Mouse (Mus musculus) spleen, adult 18-20 months (tissue): ENCODE data around the gene Trim3.

Experiments
- DNase-seq, 2 experiments: peaks; one replicate each; pipeline ENCODE4 v3.0.0; 2022; ENCODE audit warnings: mixed read lengths in 2 of 2

Gene Trim3

DNA sequence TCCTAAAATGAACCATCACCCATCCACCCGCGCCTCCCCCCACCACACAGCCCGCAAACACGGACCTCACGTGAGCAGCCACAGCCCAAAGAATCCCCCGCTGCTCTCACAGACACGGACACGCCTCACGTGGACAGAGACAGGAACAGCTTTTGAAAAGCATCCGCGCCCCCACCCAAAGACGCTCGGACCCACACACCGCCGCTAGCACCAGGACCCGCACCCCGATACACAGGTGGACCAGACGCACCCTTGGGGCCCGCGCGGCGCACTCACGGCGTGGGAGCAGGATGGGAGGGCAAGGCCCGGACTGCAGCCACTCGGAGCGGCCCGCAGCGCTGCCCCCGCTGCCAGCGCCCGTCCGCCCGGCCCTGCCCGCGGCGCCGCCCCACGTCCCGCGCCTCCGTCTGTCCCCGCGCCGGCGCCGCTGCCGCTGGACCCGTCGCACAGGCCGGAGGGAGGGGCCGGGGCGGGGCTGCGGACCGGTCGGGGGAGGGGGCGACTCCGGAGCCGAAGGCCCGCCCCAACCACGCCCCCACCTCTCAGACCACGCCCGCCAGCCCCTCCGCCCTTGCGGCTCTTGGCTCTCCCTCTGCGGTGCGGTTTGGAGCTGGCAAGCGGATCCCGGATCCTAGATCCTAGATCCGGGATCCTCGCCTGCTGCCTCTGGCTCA lies at the start of gene Trim3:
Gene Trim3 (minus strand): TSS at position 445 of the 674 bp plus-strand sequence.
- DNase-seq = peak; percentile 82 to 89

DNA sequence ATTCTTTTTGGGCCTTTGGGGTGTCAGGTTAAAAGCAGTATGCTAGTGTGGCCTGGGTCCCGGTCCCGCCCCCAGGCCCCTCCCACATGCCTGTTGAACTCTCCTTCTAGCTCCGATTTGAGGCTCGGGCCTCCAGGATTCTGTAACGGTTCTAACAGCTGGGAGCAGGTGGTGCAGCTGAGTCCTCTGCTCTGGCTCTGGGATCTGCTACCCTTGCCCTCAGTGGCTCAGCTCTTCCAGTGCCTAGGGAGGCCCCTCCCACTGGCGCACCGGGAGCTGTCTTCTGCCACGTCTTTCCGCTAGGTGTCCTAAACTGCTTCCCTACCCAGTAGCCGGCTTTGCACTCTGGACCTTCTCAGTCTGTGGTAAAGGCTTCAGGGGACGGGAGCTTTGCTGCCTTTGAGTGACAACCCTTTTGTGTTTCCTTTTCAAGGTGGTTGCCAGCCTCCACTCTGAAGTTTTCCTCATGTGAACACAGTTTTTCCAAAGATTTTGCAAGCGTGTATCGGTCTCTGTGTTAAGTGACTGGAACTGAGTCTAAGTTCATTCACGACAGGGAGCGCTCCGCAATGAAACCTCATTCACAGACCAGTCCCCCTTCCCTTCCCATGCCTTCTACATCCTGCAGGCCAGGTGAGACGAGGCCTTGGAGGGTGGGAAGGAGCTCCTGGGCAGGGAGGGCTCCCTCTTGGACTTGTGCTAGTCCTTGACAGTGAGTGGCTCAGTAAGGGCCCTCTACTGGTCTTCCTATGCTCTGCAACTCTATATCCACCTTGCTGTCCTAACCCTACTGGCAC lies 17.5 kb upstream of the Trim3 start, which contains the start of gene Dnhd1:
Gene Dnhd1 (plus strand): TSS at position 189 of the 797 bp plus-strand sequence.
- peak; percentile 29 to 53 for DNase-seq

DNA sequence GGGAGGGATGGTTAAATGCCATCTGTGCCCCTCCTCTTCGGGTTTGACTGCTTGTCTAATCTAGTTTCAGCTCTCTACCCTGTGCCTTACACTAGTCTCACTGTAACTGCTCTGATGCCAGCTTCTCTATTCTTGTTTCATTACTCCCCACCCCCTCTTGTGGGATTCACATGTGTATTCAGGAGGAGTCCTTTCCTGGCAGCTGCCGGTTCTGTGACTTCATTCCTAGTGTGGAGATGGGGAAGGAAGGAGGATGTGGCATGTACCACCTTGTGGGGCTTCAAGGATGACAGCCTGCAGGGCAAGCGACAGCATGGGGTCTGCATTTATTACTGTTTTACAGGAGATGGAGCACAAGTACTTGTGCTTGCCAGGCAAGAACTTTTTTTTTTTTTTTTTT lies 8.6 kb upstream of the Trim3 start:
- DNase-seq = no peak

DNA sequence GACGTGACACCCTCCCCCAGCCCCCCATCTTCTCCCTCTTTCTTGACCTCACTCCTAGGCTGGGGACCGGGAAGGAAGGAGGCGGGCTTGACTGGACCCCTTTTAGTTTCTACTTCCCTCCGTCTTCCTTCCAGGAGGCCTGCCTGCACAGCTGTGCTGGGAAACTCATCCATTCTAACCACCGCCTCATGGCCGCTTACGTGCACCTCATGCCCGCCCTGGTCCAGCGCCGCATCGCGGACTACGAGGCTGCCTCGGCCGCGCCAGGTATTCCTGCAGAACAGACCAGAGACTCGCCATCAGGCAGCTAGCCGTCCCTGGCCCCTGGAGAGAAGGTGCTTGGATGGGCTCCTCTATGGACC lies 7.5 kb upstream of the Trim3 start:
- DNase-seq = peak in 1 of 2 experiments; percentile 23

DNA sequence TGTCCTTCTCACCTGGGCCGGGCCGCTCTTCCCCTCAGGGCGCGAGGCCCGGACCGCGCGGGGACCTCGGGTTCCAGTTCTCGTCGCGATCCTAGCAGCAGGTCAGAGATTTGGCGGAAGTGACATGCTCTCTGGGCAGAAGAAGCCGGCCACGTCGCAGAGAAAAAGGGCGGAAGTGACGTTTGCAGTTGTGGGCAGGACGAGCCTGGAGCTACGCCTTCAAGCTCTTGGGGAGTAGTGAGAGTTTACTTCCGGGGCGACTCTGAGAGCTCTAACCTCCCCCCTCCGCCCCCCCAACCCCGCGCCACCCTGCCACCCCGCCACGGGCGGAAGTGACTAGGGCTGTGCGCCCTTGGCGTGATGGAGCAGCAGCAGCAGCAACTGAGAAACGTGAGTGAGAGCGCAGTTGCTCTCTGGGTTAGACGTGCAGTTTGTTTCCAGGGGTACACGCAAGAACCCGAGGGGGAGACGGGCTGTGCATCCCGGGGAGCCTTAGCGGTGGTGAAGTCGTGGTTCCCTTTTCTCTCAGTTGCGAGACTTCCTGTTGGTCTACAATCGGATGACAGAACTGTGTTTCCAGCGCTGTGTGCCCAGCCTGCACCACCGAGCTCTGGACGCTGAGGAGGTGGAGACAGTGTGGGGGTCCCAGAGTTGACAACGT lies 7.0 kb upstream of the Trim3 start, which contains the start of the genes Arfip2 and Gm45799:
Gene Arfip2 (minus strand): TSS at position 184 of the 661 bp plus-strand sequence.
Gene Gm45799 (plus strand): TSS at position 320 of the 661 bp plus-strand sequence.
- DNase-seq = peak; percentile 91 to 93

DNA sequence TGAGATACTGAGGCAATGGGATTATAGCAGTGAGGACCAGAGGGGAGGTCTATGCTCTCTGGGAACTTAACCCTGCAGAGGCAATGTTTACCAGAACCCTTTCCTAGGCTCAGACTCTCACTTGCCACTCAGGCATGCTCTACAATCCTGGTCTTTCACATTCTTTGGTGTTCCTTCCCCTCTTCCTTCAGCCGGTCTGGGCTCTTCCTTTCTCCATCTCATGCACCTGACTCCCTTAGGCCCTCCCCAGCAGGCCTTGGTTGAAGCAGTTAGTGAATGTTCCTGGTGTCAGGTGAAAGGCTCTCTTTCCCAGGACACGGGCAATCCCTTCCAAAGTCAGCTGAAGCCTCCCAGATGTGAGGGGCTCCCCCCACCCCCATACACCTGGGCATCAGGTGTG lies 6.4 kb upstream of the Trim3 start, which contains the start of gene Timm10b:
Gene Timm10b (plus strand): TSS at position 301 of the 400 bp plus-strand sequence.
- no peak for DNase-seq

DNA sequence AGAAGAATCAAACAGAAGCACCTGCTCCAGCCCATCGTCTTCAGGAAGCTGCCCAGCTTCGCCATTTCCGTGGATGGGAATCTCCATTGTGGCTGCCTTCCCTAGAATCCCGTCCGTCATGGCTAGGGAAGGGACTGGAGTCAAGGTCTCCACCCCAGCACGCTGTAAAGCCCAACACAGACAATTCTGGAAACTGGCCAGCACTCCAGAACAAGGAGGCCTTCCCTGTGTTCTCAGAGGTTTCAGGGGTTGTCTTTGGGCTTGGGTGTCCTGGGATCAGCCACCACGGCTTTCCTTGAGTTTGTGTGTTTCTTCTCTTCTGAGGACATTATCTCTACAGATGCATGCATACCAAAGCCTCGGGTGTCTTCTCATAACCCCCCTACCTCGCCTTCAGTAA lies 5.9 kb upstream of the Trim3 start:
- no peak for DNase-seq

DNA sequence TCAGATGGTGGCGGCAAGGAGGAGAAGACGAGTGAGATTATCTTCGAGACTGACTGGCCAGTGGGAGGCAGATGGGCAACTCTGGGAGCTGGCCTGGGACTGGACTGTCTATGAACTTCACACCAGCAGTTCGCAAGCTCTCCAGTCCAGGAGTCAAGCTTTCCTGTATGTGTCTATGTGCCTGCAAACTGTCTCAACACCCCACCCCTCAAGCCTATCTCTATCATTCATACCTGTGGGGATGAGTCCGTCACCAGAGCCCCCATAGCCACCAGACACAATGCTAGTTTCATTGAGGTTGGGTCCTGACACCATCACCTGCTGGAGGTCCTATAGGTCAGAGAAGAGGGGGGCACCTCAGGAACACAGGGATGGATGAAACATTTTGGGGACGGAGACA lies 5.4 kb upstream of the Trim3 start:
- no peak for DNase-seq

DNA sequence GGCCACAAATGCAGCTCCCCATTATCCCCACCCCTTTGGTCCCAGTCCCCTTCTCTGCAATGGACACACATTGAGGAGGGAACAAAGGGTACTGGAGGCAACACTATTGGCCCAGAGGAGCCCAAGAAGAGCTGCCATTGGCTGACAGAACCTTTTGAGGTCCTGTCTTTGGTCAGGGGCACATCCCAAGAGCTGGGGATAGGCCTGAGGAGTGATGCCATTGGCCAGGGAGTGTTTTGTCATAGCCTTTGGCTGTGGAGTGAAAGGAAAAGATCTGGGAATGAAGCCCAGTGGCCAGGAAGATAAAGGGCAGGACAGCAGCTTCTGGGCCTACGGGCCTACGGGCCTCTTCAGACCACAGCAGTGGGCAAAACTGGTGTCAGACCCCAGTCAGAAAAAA lies 2.4 kb upstream of the Trim3 start:
- no peak for DNase-seq

DNA sequence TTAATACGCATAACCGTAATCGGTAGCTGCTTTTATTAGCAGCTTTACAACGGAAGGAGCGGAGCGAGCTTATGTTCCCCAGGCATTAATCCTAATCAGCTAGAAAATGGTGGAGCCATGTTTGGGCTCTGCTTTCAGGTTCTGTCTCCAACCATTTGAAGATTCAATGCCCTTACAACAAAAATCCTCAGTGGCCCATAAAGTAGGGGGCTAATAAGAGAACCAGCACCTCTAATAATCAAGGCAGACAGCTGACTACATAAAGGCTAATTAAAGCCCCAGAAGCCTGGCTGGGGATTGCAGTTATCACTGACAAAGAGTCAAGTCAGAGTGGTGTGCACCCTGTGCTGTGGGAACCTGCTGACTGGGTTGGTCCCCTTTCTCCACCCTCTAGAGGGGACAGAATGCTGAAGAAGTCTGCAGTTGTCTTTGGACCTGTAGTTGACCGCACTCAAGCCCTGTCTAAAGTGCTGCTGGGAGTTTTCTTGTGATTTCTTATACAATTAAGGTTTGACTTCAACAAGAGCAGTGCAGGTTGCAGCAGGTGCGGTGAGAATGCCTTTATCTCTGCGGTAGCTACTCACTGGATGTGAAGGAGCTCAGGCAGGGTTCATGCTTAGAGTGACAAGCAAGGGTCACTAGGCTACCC lies 1.0 kb upstream of the Trim3 start:
- no peak for DNase-seq

DNA sequence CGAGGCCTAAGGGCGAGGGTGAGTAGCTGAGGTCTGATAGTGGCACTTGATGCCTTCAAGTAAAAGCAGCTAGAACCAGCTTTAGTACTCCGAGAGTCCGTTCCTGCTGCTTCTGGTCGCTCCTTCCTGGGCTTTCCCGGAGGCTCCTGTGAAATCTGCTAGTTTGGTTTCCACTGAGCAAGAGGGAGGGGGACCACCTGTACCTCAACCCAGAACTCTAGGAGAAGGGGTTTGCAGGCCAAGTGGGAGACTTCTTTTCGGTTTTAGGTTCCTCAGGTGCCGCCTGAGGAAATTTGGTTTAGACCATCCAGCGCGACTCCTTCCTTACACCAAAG lies 397 bp upstream of the Trim3 start:
- no peak for DNase-seq

DNA sequence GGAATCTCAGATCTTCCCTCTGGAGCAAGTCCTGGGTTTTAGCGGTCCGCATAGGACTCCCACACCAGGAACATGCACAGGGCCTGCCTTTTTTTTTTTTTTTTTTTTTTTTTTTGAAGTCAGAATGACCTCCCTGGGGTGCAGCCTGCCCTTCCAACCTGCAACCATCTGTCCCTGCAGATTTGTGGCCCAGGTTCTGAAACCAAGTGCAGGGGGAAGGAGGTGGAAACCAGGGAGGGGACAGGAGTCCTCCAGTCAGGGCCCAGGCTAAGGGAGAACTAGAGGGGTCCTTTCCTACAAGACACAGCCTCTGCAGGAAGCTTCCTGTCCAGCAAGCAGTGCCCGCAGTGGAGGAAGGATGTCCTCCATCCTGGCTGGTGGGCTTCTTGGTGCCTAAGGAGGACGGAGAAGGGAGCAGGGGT lies 809 bp downstream of the Trim3 start:
- DNase-seq = no peak

DNA sequence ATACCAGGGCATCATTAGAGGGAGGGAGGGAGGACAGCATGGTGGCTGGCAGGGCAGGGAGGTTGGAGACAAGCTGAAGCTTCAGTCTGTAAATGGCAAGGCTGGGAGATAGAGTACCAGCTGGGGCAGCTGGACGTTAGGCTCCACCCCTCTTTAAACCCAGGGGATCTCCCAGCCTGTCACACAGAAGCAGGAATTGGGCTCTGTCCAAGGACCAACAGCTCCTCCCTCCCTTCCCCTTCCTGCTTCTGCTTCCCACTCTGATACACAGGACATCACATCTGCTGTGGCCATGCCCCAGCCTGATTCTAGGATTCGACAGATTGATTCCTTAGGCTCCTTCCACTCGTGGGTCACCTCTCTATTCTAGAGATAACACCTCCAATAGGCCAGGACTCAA lies 4.7 kb downstream of the Trim3 start:
- no peak for DNase-seq

DNA sequence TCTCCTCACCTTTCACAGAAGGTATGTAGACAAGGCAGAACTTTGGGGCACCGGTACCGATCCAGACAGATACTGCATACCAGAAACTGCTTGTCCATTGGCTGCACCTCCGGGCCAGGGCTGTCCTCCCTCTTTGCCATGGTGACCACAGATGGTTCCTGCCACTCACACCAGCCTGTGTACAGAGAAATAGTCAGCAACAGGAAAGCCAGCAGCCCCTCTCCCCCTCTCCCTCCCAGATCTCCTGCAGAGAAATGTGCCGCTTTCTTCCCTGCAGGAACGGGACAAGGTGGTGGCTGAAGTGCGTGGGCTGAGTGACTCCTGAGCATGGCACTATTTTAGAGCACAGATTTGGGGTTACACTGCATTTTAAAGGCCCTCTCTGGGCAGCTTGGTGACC lies 8.0 kb downstream of the Trim3 start:
- DNase-seq = no peak

DNA sequence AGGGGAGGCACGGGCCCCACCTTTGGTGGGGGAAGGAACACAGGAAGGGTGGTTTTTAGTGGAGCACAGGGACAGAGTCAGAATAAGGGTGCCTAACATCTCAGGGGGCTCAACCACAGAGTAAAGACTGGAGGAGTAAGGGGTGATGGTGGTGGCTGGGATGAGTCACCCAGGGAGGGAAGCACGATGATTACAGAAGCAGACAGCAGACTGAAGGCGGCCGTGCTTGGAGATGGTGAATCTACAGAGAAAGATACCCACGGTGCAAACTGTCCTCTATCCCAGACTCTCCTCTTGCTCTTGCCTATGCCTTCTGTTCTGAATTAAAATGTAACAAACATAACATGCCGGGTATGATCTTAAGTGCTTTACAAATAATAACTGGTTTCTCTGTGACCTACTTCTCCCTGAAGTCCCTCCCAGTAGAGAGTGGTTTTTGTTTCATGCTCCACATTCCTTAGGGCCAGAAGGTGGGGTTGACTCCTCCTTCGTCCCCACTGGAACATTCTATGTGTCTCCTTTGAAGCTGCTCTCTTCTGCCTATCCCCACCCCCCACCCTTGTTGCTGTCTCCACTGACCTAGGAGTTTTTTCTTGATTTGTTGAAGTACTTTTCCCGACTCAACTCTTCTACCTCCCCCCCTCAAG lies 11.6 kb downstream of the Trim3 start:
- no peak for DNase-seq

DNA sequence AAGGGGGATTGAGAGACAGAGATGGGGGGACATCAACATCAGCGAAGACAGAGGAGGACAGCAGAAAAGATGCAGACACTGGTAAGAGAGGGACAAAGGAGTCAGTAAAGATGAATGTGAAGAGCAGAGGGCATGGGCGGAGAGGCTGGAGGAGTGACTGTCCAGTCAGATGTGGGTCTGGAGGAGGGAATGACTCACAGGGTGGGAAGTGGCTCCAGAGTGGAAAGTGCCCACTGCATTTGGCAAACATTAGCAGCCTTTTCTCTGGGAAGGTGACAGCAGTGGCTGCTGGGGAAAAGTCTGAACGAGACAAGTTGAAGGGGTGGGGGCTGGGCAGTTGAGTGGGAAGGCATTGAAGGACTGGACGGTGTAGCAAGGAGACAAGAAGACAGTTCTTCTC lies 12.3 kb downstream of the Trim3 start:
- no peak for DNase-seq

DNA sequence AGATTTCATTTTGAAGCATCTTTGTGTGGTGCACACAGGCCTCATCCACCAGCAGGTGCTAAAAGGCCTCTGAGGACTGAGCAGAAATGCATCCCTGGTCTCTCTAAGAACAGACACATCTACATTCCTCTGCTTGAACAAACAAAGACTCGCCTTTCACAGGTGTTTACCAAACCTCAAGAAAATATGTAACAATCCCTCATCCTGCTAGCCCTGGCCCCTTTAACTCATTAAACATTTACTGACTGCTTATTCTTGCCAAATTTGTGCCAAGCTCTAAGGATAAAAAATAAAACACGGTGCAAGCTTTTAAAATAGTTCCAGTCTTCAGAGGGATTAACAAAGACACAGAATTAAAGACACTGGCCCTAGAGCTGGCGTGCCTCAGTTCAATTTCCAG lies 13.7 kb downstream of the Trim3 start:
- DNase-seq = no peak

DNA sequence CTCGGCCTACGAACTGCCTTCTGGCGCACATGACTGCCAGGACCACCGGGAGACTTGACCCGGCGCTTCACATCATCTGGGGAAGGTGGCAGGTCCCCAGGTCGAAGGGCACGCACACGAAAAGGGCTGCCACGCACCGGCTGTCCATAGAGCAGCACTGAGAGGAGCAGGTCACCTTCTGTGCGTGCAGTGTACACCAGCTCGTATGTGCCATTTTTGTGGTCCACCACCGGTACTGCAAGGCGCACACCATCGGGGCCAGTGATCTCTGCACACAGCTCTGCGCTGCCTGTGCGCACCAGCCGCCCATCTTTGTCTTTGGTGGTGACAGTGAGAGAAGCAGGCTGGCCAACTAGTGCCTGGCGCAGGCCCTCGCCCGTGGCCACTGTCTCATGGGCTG lies 15.6 kb downstream of the Trim3 start:
- DNase-seq = no peak

DNA sequence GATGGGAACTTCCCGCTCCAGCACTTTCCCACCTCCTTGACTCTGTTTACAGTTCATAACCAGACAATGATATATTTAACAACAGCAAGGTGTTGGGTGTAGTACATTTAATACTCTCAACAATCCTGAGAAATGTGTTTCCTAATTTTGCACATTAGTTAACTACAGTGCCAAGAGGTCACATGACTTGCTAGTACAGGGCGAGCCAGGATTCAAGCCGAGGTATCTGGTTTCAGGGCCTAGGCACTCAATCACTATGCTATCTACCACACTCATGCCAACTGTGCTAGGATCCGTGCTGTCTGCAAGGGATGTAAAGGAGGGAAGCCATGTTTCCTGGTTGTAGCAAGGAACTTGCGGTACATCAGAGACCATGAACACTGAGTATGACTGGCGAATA lies 16.8 kb downstream of the Trim3 start:
- no peak for DNase-seq

DNA sequence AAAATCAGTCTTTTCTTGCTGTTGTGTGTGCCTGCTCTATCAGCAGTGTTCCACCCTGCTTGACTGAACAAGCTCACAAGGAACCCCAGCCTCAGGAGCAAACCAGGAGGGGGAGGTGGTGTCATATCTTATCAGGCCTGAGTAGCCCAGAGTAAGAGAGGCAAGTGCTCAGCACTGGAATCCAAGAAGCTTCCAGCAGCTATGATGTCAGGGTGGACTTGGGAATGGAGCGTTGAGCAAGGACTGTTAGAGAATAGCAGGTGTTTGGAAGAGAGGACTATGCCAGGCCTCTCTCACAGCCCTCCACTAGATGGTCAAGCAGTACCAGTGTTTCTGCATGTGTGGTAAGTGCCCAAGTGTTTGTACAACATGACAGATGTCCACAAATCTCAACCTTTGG lies 17.7 kb downstream of the Trim3 start:
- no peak for DNase-seq

DNA sequence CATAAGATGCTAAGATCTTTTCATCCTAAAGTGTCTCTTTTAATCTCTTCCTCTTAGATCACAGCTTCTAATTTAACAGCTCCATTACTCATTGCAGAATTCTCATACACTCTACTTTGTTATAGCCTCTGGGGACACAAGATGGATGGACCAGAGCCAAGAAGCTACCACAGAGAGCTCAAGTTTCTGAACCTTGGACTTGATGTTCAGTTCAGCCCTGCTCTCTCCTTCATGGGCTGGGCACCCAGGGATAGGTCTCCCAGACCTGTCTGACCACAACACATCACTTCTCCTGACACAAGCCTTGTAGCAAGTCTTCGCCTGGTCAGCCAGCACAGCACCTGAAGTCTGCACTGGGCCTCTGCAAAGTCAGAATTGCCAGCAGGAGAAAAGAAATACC lies 19.0 kb downstream of the Trim3 start:
- no peak for DNase-seq

DNA sequence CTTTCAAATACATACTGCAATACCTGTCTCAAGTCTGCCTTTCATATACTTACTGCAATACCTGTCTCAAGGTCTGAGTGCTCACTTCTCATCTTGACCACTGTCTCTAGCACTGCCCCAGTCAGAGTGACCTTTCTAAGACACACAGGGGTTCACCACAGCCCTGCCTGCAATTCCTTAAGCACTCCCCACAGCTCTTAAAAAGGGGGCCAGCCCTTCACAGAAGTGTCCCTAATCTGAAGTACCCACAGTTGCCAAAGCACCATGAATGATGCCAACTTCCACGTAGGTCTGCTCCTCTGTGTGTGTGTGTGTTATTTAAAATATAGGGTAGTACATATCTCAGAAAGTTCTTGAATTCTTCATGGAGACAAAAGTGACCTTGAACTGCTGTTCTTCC lies 21.6 kb downstream of the Trim3 start:
- no peak for DNase-seq

DNA sequence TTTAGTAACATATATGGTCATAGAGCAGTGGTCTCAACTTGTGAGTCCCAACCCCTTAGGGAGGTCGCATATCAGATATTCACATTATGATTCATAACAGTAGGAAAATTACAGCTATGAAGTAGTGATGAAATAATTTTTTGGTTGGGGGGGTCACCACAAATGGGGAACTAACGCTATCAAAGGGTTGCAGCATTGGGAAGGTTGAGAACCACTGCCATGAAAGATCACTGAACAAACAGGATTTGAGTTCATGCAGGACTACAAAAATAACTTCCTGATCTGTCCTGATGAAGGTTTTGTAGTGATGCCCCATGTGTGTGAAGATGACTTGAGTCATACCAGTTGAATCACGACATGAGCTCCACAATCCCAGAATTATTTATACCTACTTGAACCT lies 24.9 kb downstream of the Trim3 start:
- DNase-seq = no peak
